Mouse (Mus musculus): ENCODE measurements around the gene Mrtfa. TPM values are rescaled to one million over a fixed set of nuclear protein-coding genes. Genes with fewer than 3 reads are reported as not detected.

The Mrtfa gene
- polyA plus RNA-seq, 1 experiment from 2014 or later: 13.5 TPM

DNA sequence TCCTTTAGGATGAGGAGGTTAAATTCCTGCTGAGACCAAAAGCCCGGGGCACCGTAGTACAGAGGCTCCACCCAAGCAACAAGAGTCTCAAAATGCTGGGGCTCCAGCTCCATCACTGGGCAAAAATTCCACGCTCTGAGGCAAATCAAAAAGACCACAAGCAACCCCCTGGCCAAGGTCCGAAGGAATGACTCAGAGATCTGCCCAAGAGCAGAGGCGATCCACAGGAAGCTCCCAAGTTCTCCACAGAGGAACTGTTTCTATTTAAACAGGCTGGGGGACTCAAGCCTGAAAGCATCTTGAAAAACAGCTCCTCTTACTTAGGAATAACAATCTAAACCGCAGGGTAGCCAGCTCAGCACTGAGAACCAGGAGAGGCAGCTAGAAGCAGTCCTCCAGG is 53.3 kb downstream of the Mrtfa start:
- no peaks in the 10 kb centered on the region for H3K36me3 ChIP-seq (ENCODE audit: insufficient read depth, low read length)
- no peaks in the 10 kb centered on the region for H3K9me3 ChIP-seq (ENCODE audit: low read length)
- TF ChIP-seq EP300 (IDR thresholded peaks at IDR 0.05): no peak
- no peak overlapping the region for H3K9ac ChIP-seq (replicated peaks; ENCODE audit: low read depth)
- ATAC-seq: no peak
- H3K27ac ChIP-seq (ENCODE audit: low read length): no peak overlapping the region
- no peak overlapping the region for H3K4me3 ChIP-seq (ENCODE audit: low read depth, low read length)
- DNase-seq (ENCODE audit: low spot score): peak; percentile 30
- WGBS: 33% methylated on average over 6 of the region's 6 CpGs
- no peak overlapping the region for H3K4me2 ChIP-seq (replicated peaks; ENCODE audit: low read depth, low read length)
- no peaks in the 10 kb centered on the region for H3K27me3 ChIP-seq (replicated peaks; ENCODE audit: insufficient read depth, low read length)
- H3K4me1 ChIP-seq (ENCODE audit: insufficient read depth, low read depth, low read length): peaks cover 4% of the 10 kb centered on the region; the same call in 1 of the 2 replicates

DNA sequence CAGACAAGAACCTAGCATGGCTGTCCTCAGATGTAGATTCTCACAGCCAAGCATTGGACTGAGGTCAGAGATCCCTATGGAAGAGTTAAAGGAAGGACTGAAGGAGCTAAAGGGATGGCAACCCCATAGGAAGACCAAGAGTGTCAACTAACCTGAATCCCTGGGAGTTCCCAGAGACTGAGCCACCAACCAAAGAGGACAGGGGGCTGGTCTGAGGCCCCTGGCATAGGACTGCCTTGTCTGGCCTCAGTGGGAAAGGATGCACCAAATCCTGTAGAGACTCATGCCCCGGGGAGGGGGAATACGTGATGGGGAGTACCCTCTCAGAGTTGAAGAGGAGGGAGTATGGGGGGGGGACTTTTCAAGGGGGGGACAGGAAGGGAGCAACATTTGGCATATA is 56.8 kb downstream of the Mrtfa start:
- 100% methylated on average over 2 of the region's 2 CpGs for WGBS
- DNase-seq (ENCODE audit: low spot score): no peak
- Histone ChIP-seq H3K27ac (ENCODE audit: low read length) (no peak overlapping the region), H3K36me3 (ENCODE audit: insufficient read depth, low read length) (no peaks in the 10 kb centered on the region), H3K4me1 (ENCODE audit: insufficient read depth, low read depth, low read length) (peaks cover 7% of the 10 kb centered on the region; the same call in 1 of the 2 replicates), H3K9me3 (ENCODE audit: low read length) (no peaks in the 10 kb centered on the region), H3K9ac (replicated peaks; ENCODE audit: low read depth) (no peak overlapping the region), H3K4me2 (replicated peaks; ENCODE audit: low read depth, low read length) (no peak overlapping the region), H3K27me3 (replicated peaks; ENCODE audit: insufficient read depth, low read length) (no peaks in the 10 kb centered on the region), H3K4me3 (ENCODE audit: low read depth, low read length) (no peak overlapping the region)
- no peak for TF ChIP-seq CTCF (IDR thresholded peaks at IDR 0.05)
- no peak for TF ChIP-seq EP300 (IDR thresholded peaks at IDR 0.05)
- no peak for ATAC-seq

DNA sequence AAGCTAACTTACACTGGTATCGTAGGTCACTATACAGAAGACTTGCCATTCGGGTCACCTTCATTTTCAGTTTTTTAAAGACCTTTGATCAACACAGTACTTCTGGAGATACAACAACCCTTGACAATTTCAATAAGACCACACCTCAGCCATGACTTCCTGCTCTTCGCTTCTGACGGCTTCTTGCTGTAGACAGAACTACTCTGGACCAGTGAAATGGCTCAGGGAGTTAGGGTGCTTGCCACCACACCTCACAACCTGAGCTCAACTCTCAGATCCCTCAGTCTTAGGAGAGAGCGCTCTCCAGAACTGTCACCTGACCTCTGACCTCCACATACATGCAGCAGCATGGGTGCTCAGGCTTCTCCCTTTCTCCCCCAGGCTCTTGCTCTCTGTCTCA is 59.4 kb downstream of the Mrtfa start:
- H3K4me1 ChIP-seq (ENCODE audit: insufficient read depth, low read depth, low read length): peaks cover 3% of the 10 kb centered on the region; the same call in 1 of the 2 replicates
- H3K9ac ChIP-seq (replicated peaks; ENCODE audit: low read depth): no peak overlapping the region
- H3K27me3 ChIP-seq (replicated peaks; ENCODE audit: insufficient read depth, low read length): no peaks in the 10 kb centered on the region
- H3K27ac ChIP-seq (ENCODE audit: low read length): no peak overlapping the region
- no peaks in the 10 kb centered on the region for H3K36me3 ChIP-seq (ENCODE audit: insufficient read depth, low read length)
- no peak overlapping the region for H3K4me2 ChIP-seq (replicated peaks; ENCODE audit: low read depth, low read length)
- ATAC-seq (no peak), DNase-seq (ENCODE audit: low spot score) (no peak)
- no peak for TF ChIP-seq EP300 (IDR thresholded peaks at IDR 0.05)
- TF ChIP-seq CTCF (IDR thresholded peaks at IDR 0.05): no peak
- WGBS: 76% methylated on average over 5 of the region's 5 CpGs
- H3K9me3 ChIP-seq (ENCODE audit: low read length): no peaks in the 10 kb centered on the region
- H3K4me3 ChIP-seq (ENCODE audit: low read depth, low read length): no peak overlapping the region

DNA sequence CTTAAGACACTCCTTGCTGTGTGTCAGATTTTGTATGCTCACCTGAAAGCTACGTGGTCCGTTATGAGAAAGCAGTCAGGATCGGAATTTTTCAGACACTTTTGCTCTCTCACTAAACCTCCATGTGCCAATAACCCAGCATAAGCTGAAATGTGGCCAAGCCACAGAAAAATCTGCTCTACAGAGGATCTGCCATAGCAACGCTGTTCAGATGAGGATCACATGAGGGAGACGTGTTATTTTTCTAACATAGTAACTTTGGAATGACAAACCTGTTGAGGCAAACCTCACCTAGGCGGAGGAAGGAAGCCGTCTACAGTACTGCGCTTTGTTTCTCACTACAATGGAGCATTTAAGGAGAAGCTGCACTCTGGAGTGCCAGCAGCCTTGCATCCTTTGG is 60.6 kb downstream of the Mrtfa start:
- Histone ChIP-seq H3K9ac (replicated peaks; ENCODE audit: low read depth) (no peak overlapping the region), H3K4me2 (replicated peaks; ENCODE audit: low read depth, low read length) (no peak overlapping the region), H3K27ac (ENCODE audit: low read length) (no peak overlapping the region), H3K9me3 (ENCODE audit: low read length) (no peaks in the 10 kb centered on the region), H3K4me3 (ENCODE audit: low read depth, low read length) (no peak overlapping the region), H3K36me3 (ENCODE audit: insufficient read depth, low read length) (no peaks in the 10 kb centered on the region), H3K27me3 (replicated peaks; ENCODE audit: insufficient read depth, low read length) (no peaks in the 10 kb centered on the region), H3K4me1 (ENCODE audit: insufficient read depth, low read depth, low read length) (peaks cover 3% of the 10 kb centered on the region; the same call in 1 of the 2 replicates)
- 63% methylated on average over 8 of the region's 8 CpGs for WGBS
- no peak for ATAC-seq
- no peak for DNase-seq (ENCODE audit: low spot score)
- TF ChIP-seq EP300 (IDR thresholded peaks at IDR 0.05): no peak
- no peak for TF ChIP-seq CTCF (IDR thresholded peaks at IDR 0.05)

DNA sequence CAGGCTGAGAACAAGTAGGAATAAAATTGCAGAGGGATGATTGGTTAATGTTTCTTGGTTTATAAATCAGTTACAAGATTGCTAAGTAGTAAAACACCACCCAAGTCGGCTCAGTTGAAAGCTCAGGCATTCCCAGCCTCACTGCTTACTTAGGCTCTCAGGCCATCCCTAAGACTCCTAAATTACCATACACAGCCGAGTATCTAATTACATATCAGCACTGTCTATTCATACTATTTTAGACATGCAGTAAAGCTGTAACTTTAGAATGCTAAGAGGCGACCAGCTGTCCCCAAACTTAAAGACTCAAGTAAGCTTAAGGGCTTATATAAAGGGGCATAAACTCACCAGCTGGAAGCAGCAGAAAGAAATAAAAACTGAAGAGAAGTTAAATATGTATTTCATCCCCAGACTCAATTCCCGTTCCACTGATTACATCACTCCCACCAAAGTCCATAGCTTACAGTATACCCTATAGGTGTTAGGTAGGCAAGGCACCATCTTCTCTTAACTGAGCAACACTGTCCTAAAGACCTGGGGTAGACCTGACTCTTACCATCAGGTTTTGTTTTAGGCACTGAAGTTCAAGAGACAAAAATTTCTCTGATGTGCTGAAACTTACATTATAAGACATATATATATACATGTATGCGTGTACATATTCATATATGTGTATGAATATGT is 62.3 kb downstream of the Mrtfa start:
- WGBS: 76% methylated on average over 5 of the region's 5 CpGs
- DNase-seq (ENCODE audit: low spot score) (no peak), ATAC-seq (no peak)
- Histone ChIP-seq H3K36me3 (ENCODE audit: insufficient read depth, low read length) (no peaks in the 10 kb centered on the region), H3K4me1 (ENCODE audit: insufficient read depth, low read depth, low read length) (peaks cover 8% of the 10 kb centered on the region; the same call in 1 of the 2 replicates), H3K27ac (ENCODE audit: low read length) (no peak overlapping the region), H3K27me3 (replicated peaks; ENCODE audit: insufficient read depth, low read length) (no peaks in the 10 kb centered on the region), H3K9me3 (ENCODE audit: low read length) (no peaks in the 10 kb centered on the region), H3K4me3 (ENCODE audit: low read depth, low read length) (no peak overlapping the region), H3K9ac (replicated peaks; ENCODE audit: low read depth) (no peak overlapping the region), H3K4me2 (replicated peaks; ENCODE audit: low read depth, low read length) (no peak overlapping the region)
- TF ChIP-seq CTCF (IDR thresholded peaks at IDR 0.05) (no peak), EP300 (IDR thresholded peaks at IDR 0.05) (no peak)

DNA sequence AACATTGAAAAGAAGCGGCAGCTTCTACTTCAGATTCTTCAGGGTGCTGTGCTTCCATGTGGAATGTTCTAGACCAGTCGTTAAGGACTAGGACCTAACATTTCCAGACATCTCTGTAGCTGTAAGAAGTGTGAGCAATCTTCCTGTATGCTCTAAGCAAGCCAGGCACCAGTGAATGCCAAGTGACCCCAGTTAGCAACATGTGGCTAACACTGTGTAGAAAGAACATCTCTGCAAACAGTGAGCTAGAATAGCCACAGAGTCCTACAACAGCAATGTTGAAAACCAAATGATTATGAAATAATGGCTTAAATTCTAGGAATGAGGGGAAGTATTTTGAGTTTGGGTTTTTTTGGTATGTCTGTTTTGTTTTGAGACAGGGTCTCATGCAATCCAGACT is 66.3 kb downstream of the Mrtfa start:
- H3K27ac ChIP-seq (ENCODE audit: low read length): no peak overlapping the region
- DNase-seq (ENCODE audit: low spot score): no peak
- H3K4me3 ChIP-seq (ENCODE audit: low read depth, low read length): no peak overlapping the region
- no peak overlapping the region for H3K9ac ChIP-seq (replicated peaks; ENCODE audit: low read depth)
- H3K4me2 ChIP-seq (replicated peaks; ENCODE audit: low read depth, low read length): no peak overlapping the region
- no peak for TF ChIP-seq EP300 (IDR thresholded peaks at IDR 0.05)
- TF ChIP-seq CTCF (IDR thresholded peaks at IDR 0.05): no peak
- no peaks in the 10 kb centered on the region for H3K27me3 ChIP-seq (replicated peaks; ENCODE audit: insufficient read depth, low read length)
- H3K36me3 ChIP-seq (ENCODE audit: insufficient read depth, low read length): no peaks in the 10 kb centered on the region
- peaks cover 8% of the 10 kb centered on the region; the same call in 1 of the 2 replicates for H3K4me1 ChIP-seq (ENCODE audit: insufficient read depth, low read depth, low read length)
- no peaks in the 10 kb centered on the region for H3K9me3 ChIP-seq (ENCODE audit: low read length)
- 92% methylated on average over 2 of the region's 2 CpGs for WGBS
- ATAC-seq: no peak

All from lung, postnatal 0 days (tissue).